Mouse (Mus musculus) forelimb bud, embryonic 11.5 days (tissue): ENCODE measurements at regions not wholly inside any gene's neighbourhood (a gene's known extent, or its start where the extent isn't known, plus 50 kb on each side); places are given as distances from the start of the nearest gene placed in this dataset.

Experiments used
- DNase-seq: peaks from one replicate; pipeline ENCODE4 v3.0.0-alpha.2; 2012; ENCODE audit warnings: low read depth, low spot score

DNA sequence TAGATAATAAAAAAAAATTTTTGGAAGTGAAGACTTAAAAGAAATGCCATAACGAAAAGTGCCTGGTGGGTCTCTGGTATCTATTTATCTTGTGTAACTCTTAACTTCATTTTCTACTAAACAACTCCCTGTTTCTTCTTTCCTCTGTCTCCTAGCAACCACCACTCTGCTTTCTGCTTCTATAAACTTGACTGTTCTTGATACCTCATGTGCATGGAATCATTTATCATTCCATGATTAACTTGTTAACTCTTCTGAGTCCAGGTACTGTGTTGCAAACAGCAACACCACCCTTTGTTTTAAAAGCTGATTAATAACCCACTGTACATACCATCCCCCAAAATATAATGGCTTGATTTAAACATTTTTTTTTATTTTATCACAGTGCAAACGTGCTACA lies 325.0 kb downstream of the Mettl4 start:
- no peak for DNase-seq

- DNase-seq = no peak
These were observed 366.8 kb downstream of the Mettl4 start for GRCm38 (mm10) chr17:94382993-94383392.

DNA sequence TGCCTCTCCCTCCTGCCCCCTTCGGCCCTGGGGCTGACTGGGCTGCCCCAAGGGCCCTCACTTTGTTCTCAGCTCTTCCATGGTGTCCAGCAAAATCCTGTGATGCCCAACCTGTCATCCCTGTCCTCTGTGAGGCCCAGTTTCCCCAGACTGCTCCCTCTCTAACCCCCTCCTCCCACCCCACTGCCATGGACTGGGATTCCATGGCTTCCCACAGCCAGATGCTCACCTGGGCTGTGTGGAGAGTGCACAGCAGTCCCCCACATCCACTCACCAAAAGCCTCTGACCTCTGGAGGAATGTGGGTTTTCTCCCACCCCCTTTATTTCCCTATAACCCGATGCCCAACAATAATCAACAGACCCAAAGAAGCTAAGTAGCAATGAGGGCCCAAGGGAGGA lies 414.1 kb downstream of the Mettl4 start:
- no peak for DNase-seq

GRCm38 (mm10) chr17:94326179-94326578 lies 423.6 kb downstream of the Mettl4 start:
- DNase-seq = peak; percentile 28

DNA sequence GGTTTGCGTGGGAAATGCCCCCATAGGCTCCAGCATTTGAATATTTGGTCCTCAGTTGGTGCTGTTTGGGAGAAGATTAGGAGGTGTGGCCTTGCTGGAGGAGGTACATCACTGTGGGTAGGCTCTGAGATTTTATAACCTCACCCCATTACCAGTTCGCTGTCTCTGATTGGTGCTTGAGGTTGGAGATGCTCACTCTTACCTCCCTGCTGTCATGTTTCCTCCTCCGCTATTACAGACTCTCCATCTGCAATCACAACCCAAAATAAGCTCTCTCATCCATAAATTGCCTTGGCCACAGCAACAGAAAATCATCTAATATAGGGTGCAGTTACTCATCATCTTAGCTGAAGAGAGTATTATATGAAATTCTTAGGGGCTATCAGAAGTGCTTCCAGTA lies 458.6 kb downstream of the Mettl4 start:
- DNase-seq = no peak

- DNase-seq = no peak
These were observed 462.1 kb downstream of the Mettl4 start for GRCm38 (mm10) chr17:94287612-94288159.

DNA sequence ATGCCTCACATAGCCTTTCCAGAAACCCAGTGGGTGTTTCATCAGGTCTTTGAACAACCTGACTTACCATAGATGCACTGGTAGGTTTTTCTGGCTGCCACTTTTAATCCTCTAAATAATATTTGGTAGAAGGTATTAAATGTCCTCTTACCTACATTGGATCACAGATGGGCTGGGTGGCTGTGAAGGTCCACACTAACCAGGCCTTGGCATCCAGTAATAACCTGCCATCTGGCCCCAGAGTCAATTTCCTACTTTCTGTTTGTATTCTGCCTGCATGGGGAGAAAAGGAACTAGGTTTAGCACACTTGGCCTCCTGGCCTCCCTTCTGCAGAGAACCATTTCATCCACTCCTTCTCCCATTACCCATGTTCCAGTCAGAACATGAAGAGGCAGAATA lies 473.0 kb downstream of the Mettl4 start:
- DNase-seq = no peak

DNA sequence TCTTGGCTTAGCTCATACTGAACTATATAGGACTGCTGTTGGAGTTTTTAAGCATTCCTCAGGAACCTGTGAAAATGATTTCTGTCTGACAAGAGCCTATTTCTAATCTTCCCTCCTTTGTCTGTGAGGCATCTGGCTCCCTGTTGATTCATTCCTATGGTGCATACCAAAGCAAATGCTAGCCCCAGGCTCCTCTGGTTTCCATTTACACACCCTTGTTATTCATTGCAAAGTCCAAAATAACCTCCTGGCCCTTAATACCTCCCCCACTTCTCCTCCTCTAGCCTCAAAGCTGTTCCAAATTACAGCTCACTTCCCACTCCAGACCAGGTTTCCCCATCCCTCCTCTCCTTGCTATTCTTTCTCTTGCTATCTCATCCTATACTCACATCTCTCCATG lies 480.1 kb downstream of the Mettl4 start:
- DNase-seq = peak; percentile 67

GRCm38 (mm10) chr17:94255666-94256065 lies 494.2 kb downstream of the Mettl4 start:
- no peak for DNase-seq

DNA sequence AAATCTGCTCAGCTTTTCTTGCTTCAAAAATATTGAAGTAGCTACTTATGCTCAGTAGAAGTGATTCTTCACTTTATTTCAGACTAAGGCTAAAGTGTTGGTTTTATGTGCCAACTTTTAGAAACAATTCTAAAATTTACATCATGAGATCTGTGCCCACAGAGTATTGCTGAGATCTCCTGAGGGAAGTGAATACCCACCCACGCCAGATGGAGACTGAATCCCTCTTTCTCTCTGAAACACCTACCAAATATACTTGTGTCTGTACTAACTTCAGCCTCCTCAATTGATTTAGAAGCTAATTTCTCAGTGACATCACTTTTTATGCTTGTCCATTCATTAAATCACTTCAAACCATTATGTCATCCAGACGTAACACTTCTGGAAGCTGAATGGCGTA lies 495.0 kb downstream of the Mettl4 start:
- no peak for DNase-seq

- no peak for DNase-seq
These were observed 506.0 kb downstream of the Mettl4 start for GRCm38 (mm10) chr17:94243821-94244220.

DNA sequence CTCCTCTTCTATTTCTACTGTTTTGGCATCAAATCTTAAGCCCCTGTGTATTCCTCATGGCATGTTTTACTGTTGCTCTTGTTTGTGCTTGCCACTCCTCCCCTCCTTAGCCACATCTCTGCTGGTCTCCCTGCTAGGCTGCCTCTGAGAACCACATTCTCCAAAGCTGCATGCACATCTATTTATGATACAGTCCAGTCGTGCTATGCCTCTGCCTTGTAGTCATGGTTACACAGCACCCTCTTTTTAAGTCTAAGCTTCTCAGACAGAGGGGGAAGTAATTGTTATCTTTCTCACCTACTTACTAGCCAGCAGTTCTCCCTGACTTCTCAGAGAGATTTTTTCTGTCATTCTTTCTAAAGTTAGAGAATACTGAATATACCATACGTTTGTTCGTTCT lies 523.7 kb downstream of the Mettl4 start:
- no peak for DNase-seq
